ENCODE assay signal across 24 mouse cellular contexts in genomic region chr7:126635375-126635774, GRCm38 (mm10). TPM values are rescaled to one million over a fixed set of nuclear protein-coding genes. Genes with fewer than 3 reads are reported as not detected.
DNase-seq lines count a peak whose midpoint lies in the region; ATAC-seq and TF ChIP-seq lines count a peak whose summit lies in the region.
"Had no signal": no experiment of that assay in that cellular context is flagged by ENCODE, and none has a peak within 500 bp of the region (broad histone marks: within the 10 kb centered on the region; RNA-seq: fewer than 3 reads in every experiment).

No protein-coding gene starts in this region.

- ATAC-seq in midbrain, postnatal 0 days (ENCODE audit: low FRiP score): no peak
- ATAC-seq: activated CD4-positive, CD25-positive, alpha-beta regulatory T cell, adult 4 months; forebrain, embryonic 13.5 days; forebrain, embryonic 15.5 days; forebrain, postnatal 0 days had no signal

- H3K4me1 ChIP-seq in MEL (ENCODE audit: control insufficient read depth in 1 of 2, insufficient read depth in 2 of 2, low read length in 2 of 2): peaks cover 24 to 32% of the 10 kb centered on the region in 2 experiments
- H3K4me1 ChIP-seq in midbrain, postnatal 0 days (ENCODE audit: insufficient read depth, low read length): no peaks in the 10 kb centered on the region
- H3K4me1 ChIP-seq: embryonic facial prominence, embryonic 10.5 days; embryonic facial prominence, embryonic 12.5 days; forebrain, embryonic 13.5 days; forebrain, embryonic 15.5 days had no signal

- no peak for TF ChIP-seq CTCF in MEL (IDR thresholded peaks at IDR 0.05 in 2 of 3, conservative IDR thresholded peaks at IDR 0.05 in 1 of 3; ENCODE audit: control insufficient read depth in 1 of 3, insufficient read depth in 1 of 3, low read depth in 2 of 3, low read length in 3 of 3, poor library complexity in 1 of 3, severe bottlenecking in 1 of 3)
- no peak for TF ChIP-seq CTCF in midbrain, postnatal 0 days (IDR thresholded peaks at IDR 0.05)

- TF ChIP-seq EP300 in MEL (IDR thresholded peaks at IDR 0.05; ENCODE audit: low read depth in 1 of 2, low read length in 2 of 2): peak in 1 of 2 experiments; percentile 34; a peak in 1 of 4 replicates

- H3K27me3 ChIP-seq in MEL (ENCODE audit: control insufficient read depth in 1 of 2, insufficient read depth in 2 of 2, low read length in 2 of 2): no peaks in the 10 kb centered on the region
- no peaks in the 10 kb centered on the region for H3K27me3 ChIP-seq in midbrain, postnatal 0 days (ENCODE audit: insufficient read depth, low read length)
- H3K27me3 ChIP-seq: embryonic facial prominence, embryonic 12.5 days; forebrain, embryonic 13.5 days; forebrain, embryonic 15.5 days had no signal

- no peak overlapping the region for H3K4me2 ChIP-seq in midbrain, postnatal 0 days (ENCODE audit: low read depth, low read length, poor library complexity, severe bottlenecking)
- H3K4me2 ChIP-seq: embryonic facial prominence, embryonic 12.5 days; forebrain, embryonic 13.5 days; forebrain, embryonic 15.5 days had no signal

- no peak overlapping the region for H3K4me3 ChIP-seq in MEL (ENCODE audit: control insufficient read depth in 1 of 2, insufficient read depth in 1 of 2, low read depth in 2 of 2, low read length in 2 of 2)
- H3K4me3 ChIP-seq in midbrain, postnatal 0 days (ENCODE audit: low read depth, low read length): no peak overlapping the region
- H3K4me3 ChIP-seq: embryonic facial prominence, embryonic 10.5 days; embryonic facial prominence, embryonic 12.5 days; forebrain, embryonic 13.5 days; forebrain, embryonic 15.5 days had no signal

- DNase-seq in 416B (ENCODE audit: low read depth): peak; percentile 70
- peak; percentile 38 for DNase-seq in ES-CJ7 (ENCODE audit: low read depth, low spot score)
- DNase-seq in MEL (ENCODE audit: low read depth, low spot score): peak; percentile 55
- no peak for DNase-seq in layer of hippocampus, postnatal 36 days
- no peak for DNase-seq in adrenal gland, postnatal 10 days
- no peak for DNase-seq in midbrain, postnatal 0 days (ENCODE audit: low spot score)
- DNase-seq: adrenal gland, postnatal 14 days; adrenal gland, postnatal 36 days; cerebellum, adult 11-12 months; cerebellum, adult 2 months; cerebellum, adult 9-10 months; cerebellum, postnatal 10 days; cerebellum, postnatal 25 days; forebrain, postnatal 0 days had no signal

- peaks cover 0 to 20% of the 10 kb centered on the region in 2 experiments; a peak in 2 of 4 replicates for H3K36me3 ChIP-seq in MEL (ENCODE audit: control insufficient read depth in 1 of 2, insufficient read depth in 2 of 2, low read length in 2 of 2)
- no peaks in the 10 kb centered on the region for H3K36me3 ChIP-seq in midbrain, postnatal 0 days (ENCODE audit: insufficient read depth, low read length)
- H3K36me3 ChIP-seq: embryonic facial prominence, embryonic 10.5 days; embryonic facial prominence, embryonic 12.5 days; forebrain, embryonic 15.5 days; G1E had no signal

- no peaks in the 10 kb centered on the region for H3K79me2 ChIP-seq in MEL (ENCODE audit: control insufficient read depth, insufficient read depth, low read length, poor library complexity)

- no peak overlapping the region for H3K27ac ChIP-seq in MEL (ENCODE audit: control insufficient read depth, low read depth, low read length)
- no peak overlapping the region for H3K27ac ChIP-seq in midbrain, postnatal 0 days (ENCODE audit: low read depth, low read length)
- H3K27ac ChIP-seq: embryonic facial prominence, embryonic 10.5 days; embryonic facial prominence, embryonic 12.5 days; forebrain, embryonic 13.5 days; forebrain, embryonic 15.5 days had no signal

- no peak overlapping the region for H3K9ac ChIP-seq in MEL (ENCODE audit: control insufficient read depth, low read depth, low read length, poor library complexity, severe bottlenecking)
- no peak overlapping the region for H3K9ac ChIP-seq in midbrain, postnatal 0 days (replicated peaks; ENCODE audit: low read length, poor library complexity, severe bottlenecking)
- H3K9ac ChIP-seq: embryonic facial prominence, embryonic 12.5 days; forebrain, embryonic 13.5 days; forebrain, embryonic 15.5 days; forebrain, postnatal 0 days had no signal

- TF ChIP-seq RAD21 in MEL (IDR thresholded peaks at IDR 0.05; ENCODE audit: low read depth, low read length): no peak

- TF ChIP-seq POLR2A in MEL (IDR thresholded peaks at IDR 0.05; ENCODE audit: control insufficient read depth in 1 of 2, insufficient read depth in 1 of 2, low read depth in 1 of 2, low read length in 2 of 2, poor library complexity in 1 of 2): no peak

- H3K9me3 ChIP-seq in MEL (replicated peaks; ENCODE audit: insufficient read depth, low read length): no peaks in the 10 kb centered on the region
- H3K9me3 ChIP-seq in midbrain, postnatal 0 days (ENCODE audit: low read length): no peaks in the 10 kb centered on the region
- H3K9me3 ChIP-seq: embryonic facial prominence, embryonic 10.5 days; embryonic facial prominence, embryonic 12.5 days; forebrain, embryonic 13.5 days; forebrain, embryonic 15.5 days; G1E had no signal

TF ChIP-seq in MEL, 35 proteins besides CTCF, POLR2A, EP300 and RAD21 (continues in another document):
- TF ChIP-seq TCF12 (IDR thresholded peaks at IDR 0.05; ENCODE audit: low read depth, low read length) (0 out of 2 replicates have a peak, but pooled peaks have one; percentile 20), ETS1 (IDR thresholded peaks at IDR 0.05; ENCODE audit: low read depth, low read length) (0 out of 2 replicates have a peak, but pooled peaks have one; percentile 38), MAX (IDR thresholded peaks at IDR 0.05; ENCODE audit: low read length) (no peak), E2F4 (IDR thresholded peaks at IDR 0.05; ENCODE audit: borderline replicate concordance, low read depth, low read length) (no peak), KAT2A (conservative IDR thresholded peaks at IDR 0.05; ENCODE audit: low read depth, low read length) (no peak), MEF2A (IDR thresholded peaks at IDR 0.05; ENCODE audit: extremely low read depth, insufficient replicate concordance, low read depth, low read length, poor library complexity, severe bottlenecking) (no peak), SMC3 (IDR thresholded peaks at IDR 0.05; ENCODE audit: low read depth, low read length) (no peak), POLR2AphosphoS5 (IDR thresholded peaks at IDR 0.05; ENCODE audit: borderline replicate concordance, low read depth, low read length) (no peak), TBP (IDR thresholded peaks at IDR 0.05; ENCODE audit: low read depth, low read length) (no peak), ZMIZ1 (IDR thresholded peaks at IDR 0.05; ENCODE audit: low read depth, low read length) (no peak), JUND (IDR thresholded peaks at IDR 0.05; ENCODE audit: low read depth, low read length) (no peak), ZNF384 (IDR thresholded peaks at IDR 0.05; ENCODE audit: low read depth, low read length) (no peak), MAZ (IDR thresholded peaks at IDR 0.05; ENCODE audit: low read depth, low read length) (no peak), USF1 (IDR thresholded peaks at IDR 0.05; ENCODE audit: low read depth, low read length) (no peak), MYC (IDR thresholded peaks at IDR 0.05; ENCODE audit: low read depth, low read length) (no peak), TAL1 (IDR thresholded peaks at IDR 0.05; ENCODE audit: low read length) (no peak)

RNA-seq across cellular contexts. Expression of gene Nupr1, which starts 4.7 kb away (rescaled TPM):
- 1.8 and 9.5 TPM in 2 replicates for total RNA-seq in MEL (2012; rRNA removed)
- 10 to 100 TPM in 1 of 2 experiments, not detected in 1; 11.0 TPM for polyA plus RNA-seq in MEL (2012; ENCODE audit: insufficient read depth in 1 of 2, insufficient read length in 2 of 2, low read depth in 1 of 2, low replicate concordance in 2 of 2, missing spikeins in 1 of 2)
- total RNA-seq in layer of hippocampus, postnatal 36 days (2021): 1 to 10 TPM; 7.5 to 7.9 TPM
- 10 to 100 TPM; 14.9 to 19.9 TPM for total RNA-seq in adrenal gland, postnatal 10 days (2021)
- total RNA-seq in midbrain, postnatal 0 days (2014; rRNA removed): 5.7 and 9.9 TPM in 2 replicates
- 16.9 and 21.4 TPM in 2 replicates for polyA plus RNA-seq in midbrain, postnatal 0 days (2015; fragmentation: Nextera tagmentation; extraction: Ambion mirVana)

RNA-seq across cellular contexts. Expression of gene Sgf29, which starts 13.7 kb away (rescaled TPM):
- 56.1 and 81.7 TPM in 2 replicates for total RNA-seq in MEL (2012; rRNA removed)
- polyA plus RNA-seq in MEL (2012; ENCODE audit: insufficient read depth in 1 of 2, insufficient read length in 2 of 2, low read depth in 1 of 2, low replicate concordance in 2 of 2, missing spikeins in 1 of 2): 100 to 1,000 TPM in 1 of 2 experiments, not detected in 1; 117 TPM
- total RNA-seq in layer of hippocampus, postnatal 36 days (2021): 10 to 100 TPM; 25.6 to 30.3 TPM
- total RNA-seq in adrenal gland, postnatal 10 days (2021): 10 to 100 TPM; 31.3 to 46.9 TPM
- total RNA-seq in midbrain, postnatal 0 days (2014; rRNA removed): 44.4 and 46.6 TPM in 2 replicates
- polyA plus RNA-seq in midbrain, postnatal 0 days (2015; fragmentation: Nextera tagmentation; extraction: Ambion mirVana): 48.0 and 56.0 TPM in 2 replicates

RNA-seq across cellular contexts. Expression of gene Il27, which starts 40.6 kb away (rescaled TPM):
- not detected in 2 replicates for total RNA-seq in MEL (2012; rRNA removed)
- polyA plus RNA-seq in MEL (2012; ENCODE audit: insufficient read depth in 1 of 2, insufficient read length in 2 of 2, low read depth in 1 of 2, low replicate concordance in 2 of 2, missing spikeins in 1 of 2): under 1 TPM in 1 of 2 experiments, not detected in 1; 0.07 TPM
- not detected for total RNA-seq in layer of hippocampus, postnatal 36 days (2021)
- not detected for total RNA-seq in adrenal gland, postnatal 10 days (2021)
- total RNA-seq in midbrain, postnatal 0 days (2014; rRNA removed): not detected in 2 replicates
- polyA plus RNA-seq in midbrain, postnatal 0 days (2015; fragmentation: Nextera tagmentation; extraction: Ambion mirVana): not detected in 2 replicates
- total RNA-seq: adrenal gland, postnatal 14 days; adrenal gland, postnatal 36 days; forebrain, postnatal 0 days; G1E had no signal
- polyA plus RNA-seq: activated CD4-positive, CD25-positive, alpha-beta regulatory T cell, adult 4 months; C2C12; cerebellum, adult 2 months; cortical plate, adult 2 months; embryonic facial prominence, embryonic 10.5 days; embryonic facial prominence, embryonic 12.5 days; embryonic facial prominence, embryonic 14.5 days; forebrain, embryonic 11.5 days; forebrain, embryonic 13.5 days; forebrain, embryonic 15.5 days; forebrain, postnatal 0 days; G1E had no signal

RNA-seq across cellular contexts. Expression of gene Sult1a1, which starts 40.9 kb away (rescaled TPM):
- not detected in 2 replicates for total RNA-seq in MEL (2012; rRNA removed)
- under 1 TPM in 1 of 2 experiments, not detected in 1; 0.36 TPM for polyA plus RNA-seq in MEL (2012; ENCODE audit: insufficient read depth in 1 of 2, insufficient read length in 2 of 2, low read depth in 1 of 2, low replicate concordance in 2 of 2, missing spikeins in 1 of 2)
- total RNA-seq in layer of hippocampus, postnatal 36 days (2021): 10 to 100 TPM in 1 of 2 experiments, 1 to 10 TPM in 1; 6.3 to 11.2 TPM
- total RNA-seq in adrenal gland, postnatal 10 days (2021): 100 to 1,000 TPM in 1 of 2 experiments, 10 to 100 TPM in 1; 53.9 to 125 TPM
- 18.4 and 21.1 TPM in 2 replicates for total RNA-seq in midbrain, postnatal 0 days (2014; rRNA removed)
- polyA plus RNA-seq in midbrain, postnatal 0 days (2015; fragmentation: Nextera tagmentation; extraction: Ambion mirVana): 17.5 and 18.8 TPM in 2 replicates
- polyA plus RNA-seq: G1E had no signal

RNA-seq across cellular contexts. Expression of gene Cln3, which starts 49.8 kb away (rescaled TPM):
- total RNA-seq in MEL (2012; rRNA removed): 16.2 and 20.5 TPM in 2 replicates
- 10 to 100 TPM in 1 of 2 experiments, not detected in 1; 61.9 TPM for polyA plus RNA-seq in MEL (2012; ENCODE audit: insufficient read depth in 1 of 2, insufficient read length in 2 of 2, low read depth in 1 of 2, low replicate concordance in 2 of 2, missing spikeins in 1 of 2)
- total RNA-seq in layer of hippocampus, postnatal 36 days (2021): 10 to 100 TPM; 28.3 to 32.9 TPM
- total RNA-seq in adrenal gland, postnatal 10 days (2021): 10 to 100 TPM; 26.1 to 36.1 TPM
- total RNA-seq in midbrain, postnatal 0 days (2014; rRNA removed): 32.1 and 38.9 TPM in 2 replicates
- 23.9 and 31.2 TPM in 2 replicates for polyA plus RNA-seq in midbrain, postnatal 0 days (2015; fragmentation: Nextera tagmentation; extraction: Ambion mirVana)

Comparison
In these comparisons a context has a peak if more than half of its experiments do, and no peak if none do; other contexts are left out.
1. DNase-seq: peak in 416B (single experiment), ES-CJ7 (single experiment) and MEL (single experiment); none in layer of hippocampus, postnatal 36 days (0 of 2), adrenal gland, postnatal 10 days (single experiment) and midbrain, postnatal 0 days (single experiment).